Mouse (Mus musculus): ENCODE results near the gene Aco1. TPM values are rescaled to one million over a fixed set of nuclear protein-coding genes. Genes with fewer than 3 reads are reported as not detected.
"Not testable (repeated sequence)": the region's sequence is repeated elsewhere in the genome, so short reads cannot be mapped to it uniquely, and the experiment has no call there.

The Aco1 gene
- polyA plus RNA-seq, 1 experiment: 35.5 TPM

DNA sequence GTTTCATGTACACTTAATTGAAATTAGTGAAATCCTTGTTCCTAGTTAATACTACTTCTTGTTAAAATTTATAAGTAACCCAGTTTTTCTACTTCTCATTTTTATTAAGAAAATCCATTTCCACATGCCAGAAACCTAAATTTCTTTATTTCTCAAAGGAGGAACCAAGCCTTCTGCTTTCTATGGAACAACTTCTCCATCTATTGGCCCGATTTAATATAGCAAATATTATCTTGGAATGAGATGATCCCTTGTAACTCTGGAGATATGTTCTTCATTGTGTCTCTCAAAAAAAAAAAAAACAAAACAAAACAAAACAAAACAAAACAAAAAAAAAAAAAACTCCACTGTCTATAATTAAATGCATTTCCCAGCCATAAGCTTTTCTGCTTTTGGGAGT is 29.7 kb upstream of the Aco1 start:
- peaks cover 7% of the 10 kb centered on the region for H3K27me3 ChIP-seq (ENCODE audit: control insufficient read depth, insufficient read depth, insufficient read length)
- H3ac ChIP-seq (ENCODE audit: control insufficient read depth, insufficient read length): no peak overlapping the region
- H3K36me3 ChIP-seq (ENCODE audit: control insufficient read depth, insufficient read depth): no peaks in the 10 kb centered on the region
- no peak overlapping the region for H3K4me3 ChIP-seq
- TF ChIP-seq CEBPB (IDR thresholded peaks at IDR 0.05; ENCODE audit: insufficient read depth, poor library complexity, severe bottlenecking): no peak
- no peak for TF ChIP-seq E2F4 (IDR thresholded peaks at IDR 0.05; ENCODE audit: insufficient read depth)
- no peak for TF ChIP-seq USF1 (IDR thresholded peaks at IDR 0.05; ENCODE audit: low read depth)
- TF ChIP-seq POLR2AphosphoS2 (IDR thresholded peaks at IDR 0.05; ENCODE audit: insufficient read length, low read depth): no peak
- no peak for TF ChIP-seq MYOD1 (IDR thresholded peaks at IDR 0.05; ENCODE audit: control insufficient read depth in 1 of 3, insufficient read length in 2 of 3, low read depth in 2 of 3)
- no peak for TF ChIP-seq POLR2A (IDR thresholded peaks at IDR 0.05; ENCODE audit: insufficient read length, low read depth)
- TF ChIP-seq TCF3 (IDR thresholded peaks at IDR 0.05; ENCODE audit: insufficient read length, low read depth): no peak
- TF ChIP-seq MYOG (IDR thresholded peaks at IDR 0.05; ENCODE audit: control insufficient read depth in 1 of 3, insufficient read depth in 1 of 3, insufficient read length in 2 of 3, low read depth in 2 of 3): no peak
- no peak for TF ChIP-seq MAX (IDR thresholded peaks at IDR 0.05; ENCODE audit: low read depth)
- TF ChIP-seq TCF12 (IDR thresholded peaks at IDR 0.05; ENCODE audit: insufficient read depth, poor library complexity, severe bottlenecking): no peak
- TF ChIP-seq REST (IDR thresholded peaks at IDR 0.05; ENCODE audit: insufficient read depth, insufficient read length): no peak
- no peak for TF ChIP-seq SRF (IDR thresholded peaks at IDR 0.05; ENCODE audit: control insufficient read depth, insufficient read length, low read depth)
- H3K4me2 ChIP-seq (ENCODE audit: low read depth): no peak overlapping the region
- no peaks in the 10 kb centered on the region for H3K79me2 ChIP-seq (ENCODE audit: control insufficient read depth, insufficient read depth)

- no peaks in the 10 kb centered on the region for H3K36me3 ChIP-seq (ENCODE audit: control insufficient read depth, insufficient read depth)
- no peak overlapping the region for H3K4me2 ChIP-seq (ENCODE audit: low read depth)
- TF ChIP-seq MYOD1 (IDR thresholded peaks at IDR 0.05; ENCODE audit: control insufficient read depth in 1 of 3, insufficient read length in 2 of 3, low read depth in 2 of 3): no peak
- TF ChIP-seq CEBPB (IDR thresholded peaks at IDR 0.05; ENCODE audit: insufficient read depth, poor library complexity, severe bottlenecking): no peak
- TF ChIP-seq REST (IDR thresholded peaks at IDR 0.05; ENCODE audit: insufficient read depth, insufficient read length): no peak
- no peak for TF ChIP-seq POLR2A (IDR thresholded peaks at IDR 0.05; ENCODE audit: insufficient read length, low read depth)
- TF ChIP-seq MAX (IDR thresholded peaks at IDR 0.05; ENCODE audit: low read depth): no peak
- no peak for TF ChIP-seq SRF (IDR thresholded peaks at IDR 0.05; ENCODE audit: control insufficient read depth, insufficient read length, low read depth)
- TF ChIP-seq USF1 (IDR thresholded peaks at IDR 0.05; ENCODE audit: low read depth): no peak
- TF ChIP-seq POLR2AphosphoS2 (IDR thresholded peaks at IDR 0.05; ENCODE audit: insufficient read length, low read depth): no peak
- TF ChIP-seq MYOG (IDR thresholded peaks at IDR 0.05; ENCODE audit: control insufficient read depth in 1 of 3, insufficient read depth in 1 of 3, insufficient read length in 2 of 3, low read depth in 2 of 3): no peak
- no peak for TF ChIP-seq TCF3 (IDR thresholded peaks at IDR 0.05; ENCODE audit: insufficient read length, low read depth)
- TF ChIP-seq TCF12 (IDR thresholded peaks at IDR 0.05; ENCODE audit: insufficient read depth, poor library complexity, severe bottlenecking): no peak
- no peak for TF ChIP-seq E2F4 (IDR thresholded peaks at IDR 0.05; ENCODE audit: insufficient read depth)
- H3K79me2 ChIP-seq (ENCODE audit: control insufficient read depth, insufficient read depth): no peaks in the 10 kb centered on the region
- H3ac ChIP-seq (ENCODE audit: control insufficient read depth, insufficient read length): no peak overlapping the region
- H3K4me3 ChIP-seq: no peak overlapping the region
- H3K27me3 ChIP-seq (ENCODE audit: control insufficient read depth, insufficient read depth, insufficient read length): no peaks in the 10 kb centered on the region
Observed at GRCm38 (mm10) chr4:40121221-40121620, 21.7 kb upstream of the Aco1 start.

DNA sequence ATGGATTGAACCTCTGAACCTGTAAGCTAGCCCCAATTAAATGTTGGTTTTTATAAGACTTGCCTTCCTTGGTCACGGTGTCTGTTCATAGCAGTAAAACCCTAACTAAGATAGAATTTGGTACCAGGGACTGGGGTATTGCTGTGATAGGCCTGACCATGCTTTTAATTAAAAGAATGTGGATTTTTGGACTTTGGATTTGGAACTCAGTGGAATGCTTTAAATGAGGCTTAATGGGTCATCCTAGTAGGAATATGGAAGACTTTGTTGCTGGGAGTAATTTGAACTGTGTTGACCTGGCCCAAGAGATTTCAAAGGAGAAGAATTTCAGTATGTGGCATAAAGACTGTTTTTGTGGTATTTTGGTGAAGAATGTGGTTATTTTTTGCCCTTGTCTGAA is 20.6 kb upstream of the Aco1 start:
- not testable (repeated sequence) for H3K4me3 ChIP-seq; H3ac ChIP-seq (ENCODE audit: control insufficient read depth, insufficient read length); H3K4me2 ChIP-seq (ENCODE audit: low read depth); H3K27me3 ChIP-seq (ENCODE audit: control insufficient read depth, insufficient read depth, insufficient read length); H3K79me2 ChIP-seq (ENCODE audit: control insufficient read depth, insufficient read depth); H3K36me3 ChIP-seq (ENCODE audit: control insufficient read depth, insufficient read depth)

- no peak overlapping the region for H3K4me2 ChIP-seq (ENCODE audit: low read depth)
- no peaks in the 10 kb centered on the region for H3K79me2 ChIP-seq (ENCODE audit: control insufficient read depth, insufficient read depth)
- H3K36me3 ChIP-seq (ENCODE audit: control insufficient read depth, insufficient read depth): no peaks in the 10 kb centered on the region
- peaks cover 5% of the 10 kb centered on the region for H3K27me3 ChIP-seq (ENCODE audit: control insufficient read depth, insufficient read depth, insufficient read length)
- no peak overlapping the region for H3ac ChIP-seq (ENCODE audit: control insufficient read depth, insufficient read length)
- no peak overlapping the region for H3K4me3 ChIP-seq
- TF ChIP-seq REST (IDR thresholded peaks at IDR 0.05; ENCODE audit: insufficient read depth, insufficient read length) (no peak), USF1 (IDR thresholded peaks at IDR 0.05; ENCODE audit: low read depth) (no peak), MYOD1 (IDR thresholded peaks at IDR 0.05; ENCODE audit: control insufficient read depth in 1 of 3, insufficient read length in 2 of 3, low read depth in 2 of 3) (no peak), TCF12 (IDR thresholded peaks at IDR 0.05; ENCODE audit: insufficient read depth, poor library complexity, severe bottlenecking) (no peak), POLR2AphosphoS2 (IDR thresholded peaks at IDR 0.05; ENCODE audit: insufficient read length, low read depth) (no peak), MYOG (IDR thresholded peaks at IDR 0.05; ENCODE audit: control insufficient read depth in 1 of 3, insufficient read depth in 1 of 3, insufficient read length in 2 of 3, low read depth in 2 of 3) (no peak), TCF3 (IDR thresholded peaks at IDR 0.05; ENCODE audit: insufficient read length, low read depth) (no peak), CEBPB (IDR thresholded peaks at IDR 0.05; ENCODE audit: insufficient read depth, poor library complexity, severe bottlenecking) (no peak)
Observed at GRCm38 (mm10) chr4:40134468-40135102, 8.3 kb upstream of the Aco1 start.

GRCm38 (mm10) chr4:40136519-40136918 is 6.4 kb upstream of the Aco1 start:
- Histone ChIP-seq H3ac (ENCODE audit: control insufficient read depth, insufficient read length) (no peak overlapping the region), H3K27me3 (ENCODE audit: control insufficient read depth, insufficient read depth, insufficient read length) (peaks cover 5% of the 10 kb centered on the region), H3K4me2 (ENCODE audit: low read depth) (no peak overlapping the region), H3K79me2 (ENCODE audit: control insufficient read depth, insufficient read depth) (no peaks in the 10 kb centered on the region), H3K4me3 (no peak overlapping the region), H3K36me3 (ENCODE audit: control insufficient read depth, insufficient read depth) (no peaks in the 10 kb centered on the region)
- TF ChIP-seq CEBPB (IDR thresholded peaks at IDR 0.05; ENCODE audit: insufficient read depth, poor library complexity, severe bottlenecking) (0 out of 2 replicates have a peak, but pooled peaks have one; percentile 14), POLR2AphosphoS2 (IDR thresholded peaks at IDR 0.05; ENCODE audit: insufficient read length, low read depth) (no peak)
